Mouse (Mus musculus): ENCODE results near the gene Glrx5.

GRCm38 (mm10) chr12:105068911-105069310, 36.4 kb downstream of the Glrx5 start:
- TF ChIP-seq CTCF (IDR thresholded peaks at IDR 0.05; ENCODE audit: low read depth, low read length) (no peak), GATA1 (IDR thresholded peaks at IDR 0.05; ENCODE audit: borderline replicate concordance, low read length) (no peak), TAL1 (conservative IDR thresholded peaks at IDR 0.05; ENCODE audit: low read depth, low read length) (no peak), GATA2 (IDR thresholded peaks at IDR 0.05; ENCODE audit: borderline replicate concordance, low read depth, low read length) (no peak)

Measured in G1E (cell line).